Mouse (Mus musculus) cerebellum, adult (tissue): Measurements from ENCODE around the gene Rgs14.
A peak's percentile ranks its signal among the peaks of the same experiment; 100 is the strongest.

Experiments used
- ATAC-seq: cut with Nextera tagmentation; 2 replicates; pipeline ENCODE4 v1.9.2; 2017; ENCODE audit warnings: mild to moderate bottlenecking, moderate library complexity, mixed read lengths; ENCODE audit not compliant: insufficient number of reproducible peaks, low FRiP score, low TSS enrichment

Gene Rgs14

DNA sequence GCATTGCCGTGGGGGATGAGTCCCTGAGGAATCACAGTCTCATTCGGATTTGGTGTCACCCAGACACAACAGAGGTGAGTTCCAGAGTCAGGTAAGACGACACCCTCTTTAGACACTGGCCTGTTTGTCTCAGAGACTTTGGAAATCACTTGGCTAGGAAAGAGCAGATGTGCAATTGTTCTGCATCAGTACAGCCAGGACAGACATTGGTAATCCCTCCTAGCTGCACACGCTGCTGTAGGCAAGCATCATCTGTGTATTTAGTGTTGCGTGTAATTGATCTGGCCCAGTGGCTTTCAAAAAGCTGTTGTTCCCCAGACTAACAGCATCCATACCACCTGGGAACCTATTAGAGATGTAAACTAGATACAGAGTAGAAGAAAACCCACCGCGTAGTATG lies 33.7 kb downstream of the Rgs14 start:
- no peak for ATAC-seq

DNA sequence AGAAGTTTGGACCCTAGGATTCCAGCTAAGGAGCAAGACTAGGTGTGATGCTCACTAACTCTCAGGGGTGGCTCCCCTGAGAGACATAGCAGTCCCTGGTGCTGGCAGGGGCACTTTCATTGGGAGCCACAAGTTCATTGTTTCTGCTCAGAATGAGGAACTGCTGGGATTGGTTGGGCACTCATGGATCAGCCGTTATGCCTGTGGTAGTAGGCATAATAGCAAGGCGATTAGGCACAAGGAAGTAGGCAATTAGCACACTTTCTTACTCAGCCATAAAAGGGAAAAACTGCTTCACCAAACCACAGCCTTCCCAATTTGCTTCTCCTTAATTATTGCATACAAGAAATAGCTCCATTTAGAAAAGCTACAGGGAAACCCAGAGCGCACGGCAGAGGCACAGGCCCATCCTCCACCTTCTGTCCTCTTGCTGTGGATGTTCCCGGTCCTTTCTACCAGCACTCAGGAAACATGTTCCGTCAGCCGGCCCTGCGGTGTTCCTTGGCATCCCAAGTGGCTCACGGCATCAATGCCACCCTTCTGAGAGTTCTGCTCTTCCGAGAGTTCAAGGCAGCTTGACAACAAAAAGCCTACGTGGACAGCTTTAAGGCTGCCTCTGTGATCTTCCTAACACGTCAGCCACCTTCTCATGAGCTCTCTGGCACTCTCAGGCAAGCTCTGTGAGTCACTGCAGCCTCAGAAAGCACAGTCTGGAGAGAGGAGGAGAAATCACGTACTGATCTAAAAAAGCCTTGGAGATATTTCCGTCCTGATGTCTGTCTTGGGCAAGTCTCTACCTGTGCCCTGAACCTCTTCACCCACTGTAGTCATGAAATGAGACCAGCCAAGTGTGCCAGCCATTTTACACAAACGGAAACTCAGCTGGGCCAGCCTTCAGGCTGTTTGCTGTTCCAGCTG lies 34.7 kb downstream of the Rgs14 start:
- ATAC-seq: no peak

DNA sequence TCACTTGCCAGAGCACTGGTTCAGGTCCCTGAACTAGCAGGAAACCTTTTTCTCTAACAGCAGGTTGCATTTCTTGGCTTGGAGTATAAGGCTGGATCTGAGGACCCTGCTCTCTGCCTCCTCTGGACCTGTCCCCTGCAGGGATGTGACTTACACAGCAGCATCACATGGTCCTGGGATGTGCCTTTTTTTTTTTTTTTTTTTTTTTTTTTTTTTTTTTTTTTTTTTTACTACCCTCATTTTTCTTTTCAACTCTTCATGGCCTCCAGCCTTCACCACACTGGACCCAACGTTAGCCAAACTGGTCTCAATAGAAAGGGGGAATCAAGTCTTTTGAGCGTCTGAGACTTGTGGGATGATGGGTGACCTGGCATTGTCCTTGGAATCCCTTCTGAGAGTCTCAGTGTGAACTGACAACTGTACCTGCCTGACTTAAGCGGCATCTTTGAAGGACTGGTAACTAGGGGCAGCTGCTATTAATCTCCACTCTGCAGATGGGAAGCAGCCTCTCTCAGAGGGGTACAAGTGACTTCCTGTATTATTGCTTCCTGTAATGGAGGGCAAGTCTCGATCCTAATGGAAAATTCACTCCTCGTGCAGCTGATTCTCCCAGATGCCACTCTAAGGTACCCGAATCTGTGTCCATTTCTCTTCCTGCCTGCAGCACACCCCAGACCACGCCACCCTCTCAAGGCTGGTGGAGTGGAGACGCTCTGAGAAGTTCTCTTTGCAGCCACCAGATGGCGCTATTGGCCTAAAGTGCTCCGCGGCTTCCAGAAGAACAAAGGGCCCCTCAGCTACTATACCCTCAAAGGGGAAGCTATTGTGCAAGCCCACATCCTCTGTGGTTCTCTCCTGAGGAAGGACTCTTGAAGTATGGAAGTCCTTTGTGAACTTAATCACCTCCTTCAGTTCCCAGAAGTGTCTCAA lies 35.6 kb downstream of the Rgs14 start:
- peak; percentile 45; the same call in 1 of the 2 replicates for ATAC-seq

DNA sequence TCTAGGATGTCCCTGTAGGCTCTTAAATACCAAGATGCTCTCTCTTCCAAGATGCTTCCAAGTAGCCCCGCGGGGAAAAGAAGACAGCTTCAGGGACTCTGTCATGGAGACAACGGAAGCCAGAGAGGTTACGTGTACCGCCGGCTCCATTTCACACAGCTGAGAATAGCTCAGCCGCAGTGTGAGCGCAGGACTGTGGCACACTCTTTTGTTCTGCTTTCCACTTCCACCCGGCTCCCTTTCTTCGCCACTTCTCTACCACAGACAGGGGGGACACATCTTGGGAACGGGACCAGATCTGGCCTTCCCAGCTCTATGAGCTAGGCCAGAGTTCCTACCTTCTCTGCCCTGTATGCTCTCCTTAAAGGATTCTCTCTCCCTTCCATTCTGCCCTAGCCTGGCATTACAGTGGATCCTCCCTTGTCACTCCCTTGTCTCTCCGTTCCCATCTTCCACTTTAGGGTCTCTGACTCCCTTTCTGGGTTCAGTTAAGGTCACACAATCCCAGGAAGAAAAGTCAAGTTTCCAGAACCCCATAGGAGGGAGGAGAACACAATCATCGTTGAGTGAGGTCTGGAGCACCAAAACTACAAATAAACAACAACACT lies 36.4 kb downstream of the Rgs14 start:
- ATAC-seq: no peak

DNA sequence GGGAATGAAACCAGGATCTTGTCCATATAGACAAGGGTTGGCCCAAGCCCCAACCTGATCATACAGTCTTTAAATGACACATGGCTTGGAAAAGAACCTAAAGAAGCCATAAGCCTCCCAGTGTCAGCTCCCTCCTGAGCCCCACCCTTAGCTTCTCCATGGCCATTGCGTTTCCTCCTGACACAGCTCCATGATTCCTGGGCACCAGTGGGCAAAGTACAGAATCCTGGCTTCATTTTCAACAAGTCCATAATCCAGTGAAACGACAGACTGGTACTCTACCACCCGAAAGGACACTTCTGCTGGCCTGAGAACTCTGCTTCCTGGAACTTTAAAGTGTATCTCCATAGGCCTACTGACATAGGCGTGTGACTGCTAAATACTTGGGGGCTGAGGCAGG lies 37.8 kb downstream of the Rgs14 start:
- no peak for ATAC-seq

DNA sequence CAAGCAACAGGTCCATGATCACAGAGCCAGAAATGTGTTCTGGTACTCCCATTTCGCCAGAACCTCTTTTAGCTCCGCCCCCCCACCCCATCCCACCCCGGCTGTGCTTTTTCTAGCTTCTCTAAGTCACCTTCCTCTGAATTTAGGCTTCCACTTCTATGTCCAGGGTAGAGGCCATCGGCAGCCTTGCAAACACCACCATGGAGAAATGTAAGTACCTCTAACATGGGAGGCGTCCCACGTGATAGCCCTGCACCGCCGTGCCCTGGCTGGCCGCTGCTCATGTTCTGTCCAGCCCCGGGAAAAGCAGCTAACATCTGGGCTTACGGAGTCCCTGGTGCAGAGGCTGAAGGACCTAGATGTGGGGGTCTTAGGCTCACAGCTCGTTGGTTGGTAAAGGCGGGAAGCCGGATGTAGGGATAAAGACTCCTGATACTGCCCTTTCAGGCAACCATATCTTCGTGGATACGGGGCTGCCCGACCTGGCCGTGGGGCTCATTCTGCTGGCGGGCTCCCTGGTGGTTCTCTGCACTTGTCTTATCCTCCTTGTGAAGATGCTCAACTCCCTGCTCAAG lies 39.1 kb downstream of the Rgs14 start:
- ATAC-seq: no peak

DNA sequence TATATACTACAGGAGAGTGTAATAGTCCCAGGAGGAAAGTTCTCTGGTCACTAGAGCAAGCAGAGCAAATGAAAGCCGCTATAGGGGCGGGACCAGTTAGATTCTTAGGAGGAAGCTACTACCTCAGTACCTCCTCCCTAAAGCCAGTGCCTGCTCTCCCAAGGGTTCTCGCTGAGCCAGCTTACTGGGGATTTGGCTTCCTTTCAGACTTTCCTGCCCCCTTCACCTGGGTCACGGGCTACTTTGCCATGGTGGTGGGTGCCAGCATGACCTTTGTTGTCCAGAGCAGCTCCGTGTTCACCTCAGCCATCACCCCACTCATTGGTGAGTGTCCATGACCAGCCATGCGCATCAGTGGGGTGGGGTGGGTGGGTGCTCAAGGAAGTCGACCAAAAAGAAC lies 42.3 kb downstream of the Rgs14 start:
- ATAC-seq: no peak

DNA sequence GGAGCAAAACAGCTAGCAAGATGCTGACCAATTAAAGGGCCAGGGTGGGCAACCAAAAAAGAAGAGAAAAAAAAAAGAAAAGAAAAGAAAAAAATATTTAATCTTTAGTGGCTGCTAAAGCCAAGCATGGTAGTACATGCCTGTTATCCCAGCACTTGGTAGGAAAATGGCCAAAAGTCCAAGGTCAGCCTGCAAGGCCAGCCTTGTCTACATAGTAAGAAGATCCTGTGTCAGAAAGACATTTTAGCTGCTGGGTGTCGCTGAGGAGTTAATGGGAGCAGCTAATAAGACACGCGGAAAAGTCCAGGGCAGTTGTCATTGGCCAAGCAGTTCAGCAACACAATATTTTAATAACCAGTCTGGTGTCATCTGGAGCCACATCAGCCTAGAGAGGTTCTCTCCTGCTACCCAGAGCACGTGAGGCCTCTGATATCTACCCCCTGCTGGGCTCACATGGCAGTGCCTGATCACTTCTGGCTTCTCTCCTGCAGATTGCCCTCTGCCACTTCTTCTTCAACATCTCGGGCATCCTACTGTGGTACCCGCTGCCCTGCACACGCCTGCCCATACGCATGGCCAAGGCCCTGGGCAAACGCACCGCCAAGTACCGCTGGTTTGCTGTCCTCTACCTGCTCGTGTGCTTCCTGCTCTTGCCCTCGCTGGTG lies 43.2 kb downstream of the Rgs14 start:
- no peak for ATAC-seq

DNA sequence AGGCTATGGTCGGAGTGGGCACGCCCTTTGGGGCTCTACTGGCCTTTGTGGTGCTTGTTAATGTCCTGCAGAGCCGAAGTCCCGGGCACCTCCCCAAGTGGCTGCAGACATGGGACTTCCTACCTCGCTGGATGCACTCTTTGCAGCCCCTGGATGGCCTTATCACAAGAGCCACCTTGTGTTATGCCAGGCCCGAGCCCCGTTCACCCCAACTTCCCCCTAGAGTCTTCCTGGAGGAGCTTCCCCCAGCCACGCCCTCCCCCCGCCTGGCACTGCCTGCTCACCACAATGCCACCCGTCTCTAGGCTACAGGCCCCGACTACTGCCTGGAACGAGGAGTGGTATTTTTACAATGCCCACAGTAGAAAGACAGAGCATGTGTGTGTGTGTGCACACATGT lies 43.8 kb downstream of the Rgs14 start:
- ATAC-seq: no peak

DNA sequence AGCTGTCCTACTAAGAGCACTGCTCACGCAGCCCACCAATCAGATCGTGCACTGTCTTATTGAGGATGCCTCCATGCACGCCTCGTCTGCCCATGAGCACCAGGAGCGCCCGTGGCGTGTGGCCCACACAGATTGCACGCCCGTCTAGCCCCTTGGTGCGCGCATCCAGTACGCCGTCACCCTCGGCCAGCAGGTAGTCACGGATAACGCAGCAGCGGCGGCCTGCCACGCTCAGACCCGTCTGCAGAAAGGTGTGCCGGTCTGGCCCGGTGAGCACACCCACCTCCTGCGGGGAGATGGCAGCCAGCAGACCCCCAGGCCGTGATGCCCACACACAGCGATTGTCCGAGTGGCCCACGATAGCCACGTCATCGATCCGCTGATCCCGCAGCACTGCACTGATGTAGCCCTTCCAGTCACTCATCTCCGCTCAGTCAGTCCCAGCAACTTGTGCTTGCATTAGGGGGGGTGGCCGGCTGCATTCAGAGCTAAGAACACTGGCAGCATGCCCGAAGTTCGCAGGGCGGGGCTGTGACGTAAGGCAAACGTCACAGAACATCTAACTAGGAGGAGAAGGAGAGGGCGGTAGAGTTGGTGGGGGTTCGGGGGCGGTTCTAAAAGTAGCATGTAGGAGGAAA lies 45.3 kb downstream of the Rgs14 start, which contains the start of gene Pfn3:
TSS of gene Pfn3 (minus strand) at position 490 of the 638 bp plus-strand sequence.
- ATAC-seq: no peak

DNA sequence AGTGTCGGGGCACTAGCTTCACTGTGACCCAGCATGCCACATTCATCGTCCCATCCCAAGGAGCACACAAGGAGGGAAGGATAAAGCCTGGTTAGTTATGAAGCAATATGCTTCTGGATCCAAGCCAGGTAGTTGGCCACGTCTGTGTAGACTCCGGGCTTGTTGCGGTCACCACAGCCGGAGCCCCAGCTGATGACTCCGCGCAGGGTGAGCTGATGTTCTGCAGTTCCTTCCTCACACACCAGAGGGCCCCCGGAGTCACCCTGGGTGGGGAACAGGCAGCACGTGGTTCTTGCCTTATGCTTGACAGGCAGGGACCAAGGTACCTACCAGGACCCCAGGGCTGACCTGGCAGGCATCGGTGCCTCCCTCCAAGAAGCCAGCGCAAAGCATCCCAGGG lies 48.5 kb downstream of the Rgs14 start:
- peak; percentile 80 for ATAC-seq

DNA sequence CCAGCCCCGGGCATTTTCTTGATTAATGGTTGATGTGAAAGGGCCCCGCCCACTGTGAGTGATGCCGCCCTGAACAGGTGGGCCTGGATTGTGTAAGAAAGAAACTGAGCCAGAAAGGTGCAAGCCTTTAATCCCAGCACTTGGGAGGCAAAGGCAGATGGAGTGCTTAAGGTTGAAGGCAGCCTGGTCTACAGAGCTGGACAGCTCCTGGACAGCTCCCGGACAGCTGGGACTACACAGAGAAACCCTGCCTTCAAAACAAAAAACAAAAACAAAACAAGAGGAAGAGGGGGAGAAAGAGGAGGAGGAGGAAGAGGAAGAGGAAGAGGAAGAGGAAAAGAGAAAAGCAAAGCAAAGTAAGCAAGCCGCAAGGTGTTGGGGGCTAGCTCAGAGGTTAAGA lies 49.6 kb downstream of the Rgs14 start:
- no peak for ATAC-seq

DNA sequence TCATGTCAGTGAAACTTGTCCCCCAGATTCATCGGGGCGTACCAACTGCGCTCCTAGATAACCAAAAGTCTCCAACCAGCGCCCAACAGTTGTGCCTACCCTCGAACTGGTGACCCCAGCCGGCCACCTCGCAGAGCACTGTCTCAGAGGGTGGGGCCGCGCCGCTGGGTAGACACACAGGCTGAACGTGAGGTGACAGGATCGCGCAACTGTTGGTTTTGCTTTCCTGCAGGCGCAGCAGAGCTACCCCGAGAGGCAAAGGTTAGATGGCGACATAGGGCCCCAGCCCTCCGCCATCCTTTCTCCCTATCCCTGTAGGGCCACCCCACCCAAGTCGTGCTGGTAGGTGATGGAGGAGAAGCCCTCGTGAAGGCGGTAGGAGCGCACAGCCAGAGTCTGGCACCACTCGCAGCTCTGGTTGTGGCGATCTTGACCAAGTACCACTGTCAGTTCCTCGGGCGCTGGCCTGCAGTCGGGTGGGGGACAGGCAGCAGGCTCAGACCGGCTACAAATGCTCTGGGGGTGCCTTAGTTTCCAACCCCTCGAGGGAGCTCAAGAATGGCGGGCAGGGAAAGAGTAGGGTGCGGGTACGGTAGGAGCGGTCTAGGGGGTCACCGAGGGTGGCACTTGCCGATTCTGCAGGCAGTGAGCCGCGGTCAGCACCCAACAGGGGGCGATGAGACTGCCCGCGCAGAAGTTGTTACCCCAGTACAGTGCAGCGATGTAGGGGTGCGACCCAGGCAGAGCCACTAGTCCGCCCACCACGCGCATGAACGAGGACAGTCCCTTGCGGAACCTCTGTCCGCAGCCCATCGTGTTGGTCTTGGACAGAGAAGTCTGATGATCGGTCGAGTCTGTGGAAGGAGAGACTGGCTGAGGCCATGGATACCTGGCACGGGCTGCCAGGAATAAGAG lies 50.7 kb downstream of the Rgs14 start:
- no peak for ATAC-seq

DNA sequence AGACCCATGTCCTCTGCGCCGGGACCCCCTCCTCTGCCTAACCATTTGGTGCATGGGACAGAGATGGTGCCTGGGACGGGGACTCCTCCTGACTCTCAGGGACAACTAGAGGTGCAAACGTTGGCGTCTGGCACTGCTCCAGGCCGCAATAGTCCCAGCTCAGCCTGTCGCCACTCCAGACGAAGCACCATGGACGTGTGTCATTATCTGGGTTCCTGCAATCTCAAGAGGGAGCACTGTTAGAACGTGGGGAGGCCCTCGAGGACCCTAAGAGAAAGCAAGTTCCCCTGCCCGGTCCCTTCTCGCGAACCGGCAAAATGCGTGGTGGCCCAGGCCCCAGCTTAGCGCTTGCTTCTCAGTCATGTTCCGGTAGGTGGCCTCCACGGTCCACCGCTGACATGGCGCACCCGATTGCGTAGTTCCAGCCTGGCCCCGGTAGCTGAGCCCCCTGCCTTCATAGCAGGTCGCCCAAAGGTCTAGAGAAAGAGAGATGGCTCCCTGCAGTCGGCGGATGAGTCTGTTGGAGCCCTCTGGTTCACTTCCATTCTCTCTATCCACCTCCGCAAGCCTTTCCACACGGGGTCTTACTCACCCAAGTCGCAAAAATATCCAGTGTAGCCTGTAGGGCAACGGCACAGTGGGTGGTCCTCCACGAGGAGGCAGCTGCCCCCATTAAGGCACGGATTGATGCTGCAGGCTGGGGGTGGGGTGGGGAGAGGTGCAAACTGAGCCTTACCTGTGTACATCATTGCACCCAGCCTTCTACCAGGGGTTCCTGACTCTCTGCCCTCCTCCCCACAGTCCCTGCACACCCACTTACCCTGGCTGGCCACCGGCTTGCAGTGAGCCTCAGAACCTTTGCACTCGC lies 51.6 kb downstream of the Rgs14 start:
- ATAC-seq: peak; percentile 31; the same call in 1 of the 2 replicates

DNA sequence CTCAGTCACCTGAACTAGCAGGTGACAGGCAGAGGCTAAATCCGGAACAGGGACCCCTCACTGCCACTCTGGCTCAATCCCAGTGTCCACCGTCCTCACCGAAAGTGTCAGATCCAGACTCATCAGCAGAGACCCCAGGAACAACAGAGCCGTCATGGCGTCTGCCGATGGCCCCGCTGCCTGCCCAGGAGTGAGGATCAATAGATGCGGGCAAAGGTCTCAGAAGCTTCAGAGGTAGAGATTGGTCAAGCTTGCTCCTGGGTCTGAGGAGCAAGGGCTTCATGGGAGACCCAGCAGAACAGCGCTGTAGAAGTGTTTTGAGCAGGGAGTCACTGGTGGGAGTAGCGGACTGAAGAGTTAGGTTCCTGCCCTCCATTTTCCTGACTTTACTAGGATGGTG lies 57.1 kb downstream of the Rgs14 start, which contains the start of gene F12:
TSS of gene F12 (minus strand) at position 181 of the 400 bp plus-strand sequence.
- ATAC-seq: no peak

DNA sequence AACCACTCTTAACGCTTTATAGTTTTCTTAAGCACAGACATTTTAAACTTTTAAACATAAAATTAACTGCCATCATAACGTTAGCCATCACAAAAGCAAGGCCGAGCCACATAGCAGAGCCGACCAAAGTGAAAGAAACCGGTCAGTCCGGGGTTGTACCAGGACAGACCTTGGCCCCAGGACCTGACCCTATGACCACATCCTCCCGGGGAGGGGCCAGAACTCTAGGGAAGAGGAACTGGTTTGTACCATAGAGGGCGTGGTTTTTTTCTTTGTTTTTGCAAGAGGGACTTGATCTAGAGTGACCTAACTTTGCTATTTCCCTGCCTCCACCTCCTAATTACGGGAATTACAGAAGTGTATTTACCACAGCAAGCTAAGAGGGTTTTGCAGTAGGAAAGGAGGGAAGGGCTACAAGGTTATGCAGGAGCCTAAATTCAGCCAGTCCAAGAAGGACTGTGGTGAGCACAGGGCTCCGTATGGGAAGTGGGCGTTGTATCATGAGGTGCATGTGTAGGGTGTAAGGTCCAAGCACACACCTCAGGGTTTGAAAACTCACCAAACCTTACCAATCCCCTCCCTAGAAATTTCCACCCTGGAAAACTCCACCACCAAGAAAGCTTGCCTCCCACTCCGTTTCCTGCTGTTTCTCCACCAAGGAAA lies 59.8 kb downstream of the Rgs14 start:
- ATAC-seq: no peak

DNA sequence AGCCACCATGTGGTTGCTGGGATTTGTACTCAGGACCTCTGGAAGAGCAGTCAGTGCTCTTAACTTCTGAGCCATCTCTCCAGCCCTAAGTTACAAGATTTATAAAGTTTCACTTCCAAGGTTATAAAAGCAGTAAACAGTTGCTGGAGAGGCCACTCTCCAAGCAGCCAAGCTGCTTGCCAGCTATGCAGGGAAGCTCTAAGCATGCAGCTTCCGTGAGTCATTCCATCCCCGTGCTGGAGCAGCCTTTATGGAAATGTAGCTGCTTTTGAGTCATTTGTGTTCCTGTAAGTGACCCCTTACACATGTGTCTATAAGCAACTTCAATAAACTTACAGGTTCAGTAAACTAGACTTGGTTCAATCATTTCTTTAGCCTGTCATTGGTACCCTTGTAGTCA lies 61.0 kb downstream of the Rgs14 start:
- no peak for ATAC-seq
